Mouse (Mus musculus): ENCODE measurements around the gene Fbxo36. TPM values are rescaled to one million over a fixed set of nuclear protein-coding genes. Genes with fewer than 3 reads are reported as not detected.
A peak's percentile ranks its signal among the peaks of the same experiment; 100 is the strongest.

Fbxo36 gene
- polyA plus RNA-seq, 1 experiment: 2.4 TPM

GRCm38 (mm10) chr1:84915010-84915409 is 75.4 kb downstream of the Fbxo36 start:
- WGBS: 26% methylated on average over 4 of the region's 4 CpGs
- TF ChIP-seq POLR2A (IDR thresholded peaks at IDR 0.05; ENCODE audit: control insufficient read depth, extremely low read depth, insufficient read depth, low read length, poor library complexity) (no peak), CTCF (IDR thresholded peaks at IDR 0.05; ENCODE audit: borderline replicate concordance, control insufficient read depth, extremely low read depth, insufficient read depth, low read length, poor library complexity) (no peak)
- no peak for DNase-seq
- H3K4me1 ChIP-seq (replicated peaks; ENCODE audit: control insufficient read depth, insufficient read depth, low read length): no peaks in the 10 kb centered on the region
- no peak overlapping the region for H3K4me3 ChIP-seq (ENCODE audit: control insufficient read depth, insufficient read depth, low read length)
- H3K27ac ChIP-seq (ENCODE audit: control insufficient read depth, insufficient read depth, low read length): no peak overlapping the region
- no peaks in the 10 kb centered on the region for H3K36me3 ChIP-seq (ENCODE audit: control insufficient read depth, insufficient read depth, low read length)
- H3K27me3 ChIP-seq (ENCODE audit: control insufficient read depth, insufficient read depth, low read length): no peaks in the 10 kb centered on the region

DNA sequence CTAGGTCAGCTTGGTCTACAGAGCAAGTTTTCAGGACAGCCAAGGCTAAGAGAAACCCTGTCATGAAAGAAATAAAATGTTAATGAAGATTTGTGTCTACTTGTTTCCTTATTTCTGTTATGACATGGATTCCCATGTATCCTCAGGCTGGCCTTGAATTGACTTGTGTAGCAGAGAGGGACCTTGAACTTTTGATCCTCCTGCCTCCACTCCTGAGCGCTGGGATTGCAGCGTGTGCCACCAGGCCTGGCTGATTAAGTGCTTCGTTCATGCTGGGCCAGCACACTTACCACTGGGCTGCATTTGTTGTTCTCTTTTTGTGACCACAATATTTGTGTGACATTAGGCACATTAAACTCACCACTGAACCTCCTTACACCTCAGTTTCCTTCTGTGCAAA is 79.2 kb downstream of the Fbxo36 start:
- Histone ChIP-seq H3K27ac (ENCODE audit: control insufficient read depth, insufficient read depth, low read length) (no peak overlapping the region), H3K36me3 (ENCODE audit: control insufficient read depth, insufficient read depth, low read length) (no peaks in the 10 kb centered on the region), H3K4me1 (replicated peaks; ENCODE audit: control insufficient read depth, insufficient read depth, low read length) (no peaks in the 10 kb centered on the region), H3K4me3 (ENCODE audit: control insufficient read depth, insufficient read depth, low read length) (no peak overlapping the region), H3K27me3 (ENCODE audit: control insufficient read depth, insufficient read depth, low read length) (no peaks in the 10 kb centered on the region)
- WGBS: 97% methylated on average over 3 of the region's 3 CpGs
- no peak for TF ChIP-seq POLR2A (IDR thresholded peaks at IDR 0.05; ENCODE audit: control insufficient read depth, extremely low read depth, insufficient read depth, low read length, poor library complexity)
- no peak for DNase-seq

DNA sequence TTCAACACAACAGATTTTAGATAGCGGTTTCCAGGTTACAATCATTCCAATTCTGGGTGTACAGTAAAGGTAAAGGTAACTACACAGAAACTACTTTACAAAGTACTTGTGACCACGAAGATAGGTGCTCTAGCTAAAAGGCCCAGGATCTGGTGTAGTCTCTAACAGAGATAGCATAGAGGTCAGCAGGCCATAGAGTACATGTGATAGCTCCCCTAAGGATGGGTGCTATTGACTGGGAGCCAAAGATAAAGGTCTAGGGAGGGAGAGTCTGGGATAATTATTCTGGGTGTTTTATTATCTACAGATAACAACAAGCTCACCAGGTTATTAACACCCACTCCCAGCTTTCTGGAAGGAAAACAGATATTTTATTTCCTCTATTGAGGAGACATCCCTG is 83.8 kb downstream of the Fbxo36 start:
- DNase-seq: no peak
- no peaks in the 10 kb centered on the region for H3K36me3 ChIP-seq (ENCODE audit: control insufficient read depth, insufficient read depth, low read length)
- TF ChIP-seq CTCF (IDR thresholded peaks at IDR 0.05; ENCODE audit: borderline replicate concordance, control insufficient read depth, extremely low read depth, insufficient read depth, low read length, poor library complexity): no peak
- no peak for TF ChIP-seq POLR2A (IDR thresholded peaks at IDR 0.05; ENCODE audit: control insufficient read depth, extremely low read depth, insufficient read depth, low read length, poor library complexity)
- H3K27ac ChIP-seq (ENCODE audit: control insufficient read depth, insufficient read depth, low read length): no peak overlapping the region
- WGBS: 88% methylated on average over 2 of the region's 2 CpGs
- no peaks in the 10 kb centered on the region for H3K4me1 ChIP-seq (replicated peaks; ENCODE audit: control insufficient read depth, insufficient read depth, low read length)
- H3K4me3 ChIP-seq (ENCODE audit: control insufficient read depth, insufficient read depth, low read length): no peak overlapping the region
- H3K27me3 ChIP-seq (ENCODE audit: control insufficient read depth, insufficient read depth, low read length): no peaks in the 10 kb centered on the region

DNA sequence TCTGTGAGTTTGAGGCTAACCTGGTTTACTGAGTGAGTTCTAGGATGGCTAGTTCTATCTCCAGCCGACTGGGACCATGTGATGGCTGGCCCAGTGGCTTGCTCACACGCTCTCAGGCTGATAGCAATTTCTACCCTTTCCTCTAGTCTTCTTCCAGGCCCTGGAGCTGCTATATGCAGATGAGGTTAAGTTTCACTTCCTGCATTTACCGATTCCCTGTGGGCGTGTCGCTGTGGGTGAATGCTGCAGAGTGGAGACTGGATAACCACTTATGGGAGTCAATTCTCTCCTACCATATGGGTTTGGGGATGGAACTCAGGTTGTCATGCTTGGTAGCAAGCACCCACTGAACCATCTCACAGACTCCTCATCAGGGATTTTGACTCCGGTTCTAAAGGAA is 84.5 kb downstream of the Fbxo36 start:
- WGBS: 44% methylated on average over 6 of the region's 6 CpGs
- no peak for TF ChIP-seq POLR2A (IDR thresholded peaks at IDR 0.05; ENCODE audit: control insufficient read depth, extremely low read depth, insufficient read depth, low read length, poor library complexity)
- no peak for TF ChIP-seq CTCF (IDR thresholded peaks at IDR 0.05; ENCODE audit: borderline replicate concordance, control insufficient read depth, extremely low read depth, insufficient read depth, low read length, poor library complexity)
- H3K4me3 ChIP-seq (ENCODE audit: control insufficient read depth, insufficient read depth, low read length): no peak overlapping the region
- no peaks in the 10 kb centered on the region for H3K27me3 ChIP-seq (ENCODE audit: control insufficient read depth, insufficient read depth, low read length)
- no peaks in the 10 kb centered on the region for H3K4me1 ChIP-seq (replicated peaks; ENCODE audit: control insufficient read depth, insufficient read depth, low read length)
- H3K27ac ChIP-seq (ENCODE audit: control insufficient read depth, insufficient read depth, low read length): no peak overlapping the region
- DNase-seq: no peak
- no peaks in the 10 kb centered on the region for H3K36me3 ChIP-seq (ENCODE audit: control insufficient read depth, insufficient read depth, low read length)

DNA sequence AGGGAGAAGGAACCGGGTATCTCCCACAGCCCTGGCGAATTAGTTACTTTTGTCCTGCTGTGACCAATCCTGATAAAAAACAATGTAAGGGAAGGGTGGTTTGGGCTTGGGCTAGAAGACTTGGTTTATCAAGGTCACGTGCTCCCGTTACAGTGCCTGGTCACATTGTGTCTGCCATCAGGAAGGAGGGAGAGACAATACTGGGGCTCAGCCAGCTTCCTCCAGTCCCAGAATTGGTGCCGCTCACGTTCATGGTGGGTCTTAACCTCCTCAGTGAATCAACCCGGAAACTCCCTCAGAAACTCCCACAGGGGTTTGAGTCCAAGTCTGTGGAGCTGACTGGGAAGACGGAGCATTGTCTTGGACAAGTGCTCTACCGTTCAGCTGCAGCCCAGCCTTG is 86.0 kb downstream of the Fbxo36 start:
- Histone ChIP-seq H3K4me1 (replicated peaks; ENCODE audit: control insufficient read depth, insufficient read depth, low read length) (no peaks in the 10 kb centered on the region), H3K27me3 (ENCODE audit: control insufficient read depth, insufficient read depth, low read length) (no peaks in the 10 kb centered on the region), H3K36me3 (ENCODE audit: control insufficient read depth, insufficient read depth, low read length) (no peaks in the 10 kb centered on the region), H3K4me3 (ENCODE audit: control insufficient read depth, insufficient read depth, low read length) (no peak overlapping the region), H3K27ac (ENCODE audit: control insufficient read depth, insufficient read depth, low read length) (no peak overlapping the region)
- TF ChIP-seq CTCF (IDR thresholded peaks at IDR 0.05; ENCODE audit: borderline replicate concordance, control insufficient read depth, extremely low read depth, insufficient read depth, low read length, poor library complexity) (no peak), POLR2A (IDR thresholded peaks at IDR 0.05; ENCODE audit: control insufficient read depth, extremely low read depth, insufficient read depth, low read length, poor library complexity) (no peak)
- 78% methylated on average over 9 of the region's 9 CpGs for WGBS
- DNase-seq: no peak

DNA sequence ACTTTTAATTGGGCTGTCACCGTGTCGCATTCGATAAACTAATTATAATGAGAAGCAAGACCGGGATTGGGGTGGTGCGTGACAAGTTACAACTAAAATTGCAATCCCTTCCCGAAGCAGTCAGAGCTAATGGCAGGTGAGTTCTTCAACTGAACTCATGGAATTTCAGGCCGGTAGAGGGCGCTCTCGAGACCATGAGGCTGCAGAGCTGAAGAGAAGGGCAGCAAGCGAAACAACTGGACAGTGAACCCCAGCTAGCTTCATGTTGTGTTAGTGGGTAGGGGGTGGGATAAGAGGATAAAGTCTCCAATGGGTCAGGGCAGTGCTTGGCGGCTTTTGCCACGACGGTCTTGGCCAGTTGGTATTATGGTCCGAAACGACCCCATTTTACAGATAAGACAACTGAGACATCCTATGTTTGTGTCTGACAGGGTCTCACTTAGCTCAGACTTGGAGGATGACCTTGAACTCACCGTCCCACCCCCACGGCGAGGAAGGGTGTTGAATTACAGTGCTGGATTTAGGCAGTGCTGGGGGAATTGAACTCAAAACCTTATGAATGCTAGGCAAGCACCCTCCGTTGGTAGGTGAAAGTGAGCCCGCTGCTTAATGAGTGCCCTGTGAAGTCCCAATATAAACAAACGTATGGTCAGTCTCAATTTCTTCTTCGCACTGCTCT is 94.0 kb downstream of the Fbxo36 start:
- TF ChIP-seq CTCF (IDR thresholded peaks at IDR 0.05; ENCODE audit: borderline replicate concordance, control insufficient read depth, extremely low read depth, insufficient read depth, low read length, poor library complexity) (peak; percentile 23; the same call in 1 of the 2 replicates), POLR2A (IDR thresholded peaks at IDR 0.05; ENCODE audit: control insufficient read depth, extremely low read depth, insufficient read depth, low read length, poor library complexity) (no peak)
- no peak overlapping the region for H3K27ac ChIP-seq (ENCODE audit: control insufficient read depth, insufficient read depth, low read length)
- H3K36me3 ChIP-seq (ENCODE audit: control insufficient read depth, insufficient read depth, low read length): no peaks in the 10 kb centered on the region
- DNase-seq: peak; percentile 21
- no peak overlapping the region for H3K4me3 ChIP-seq (ENCODE audit: control insufficient read depth, insufficient read depth, low read length)
- no peaks in the 10 kb centered on the region; the same call in 1 of the 2 replicates for H3K4me1 ChIP-seq (replicated peaks; ENCODE audit: control insufficient read depth, insufficient read depth, low read length)
- H3K27me3 ChIP-seq (ENCODE audit: control insufficient read depth, insufficient read depth, low read length): no peaks in the 10 kb centered on the region
- 20% methylated on average over 22 of the region's 22 CpGs for WGBS

DNA sequence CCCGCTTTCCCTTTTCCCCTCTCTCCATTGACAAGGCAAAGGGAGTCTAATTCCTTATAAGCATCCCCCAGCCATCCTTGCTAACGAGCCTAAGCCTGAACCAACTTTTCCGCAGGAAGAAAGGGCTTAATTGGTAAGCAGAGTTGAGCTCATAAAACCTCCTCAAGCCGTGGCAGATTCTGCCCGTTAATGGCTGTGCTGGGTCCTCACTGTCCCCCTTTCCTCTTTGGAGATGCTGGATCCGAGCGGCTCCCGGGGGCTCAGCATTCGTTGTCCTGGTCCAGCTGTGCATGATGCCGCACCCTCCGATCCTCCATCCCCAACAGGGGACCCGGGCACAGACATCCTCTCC is 94.5 kb downstream of the Fbxo36 start:
- Histone ChIP-seq H3K27me3 (ENCODE audit: control insufficient read depth, insufficient read depth, low read length) (no peaks in the 10 kb centered on the region), H3K36me3 (ENCODE audit: control insufficient read depth, insufficient read depth, low read length) (no peaks in the 10 kb centered on the region), H3K4me1 (replicated peaks; ENCODE audit: control insufficient read depth, insufficient read depth, low read length) (no peaks in the 10 kb centered on the region; the same call in 1 of the 2 replicates), H3K27ac (ENCODE audit: control insufficient read depth, insufficient read depth, low read length) (no peak overlapping the region), H3K4me3 (ENCODE audit: control insufficient read depth, insufficient read depth, low read length) (no peak overlapping the region)
- no peak for TF ChIP-seq CTCF (IDR thresholded peaks at IDR 0.05; ENCODE audit: borderline replicate concordance, control insufficient read depth, extremely low read depth, insufficient read depth, low read length, poor library complexity)
- no peak for TF ChIP-seq POLR2A (IDR thresholded peaks at IDR 0.05; ENCODE audit: control insufficient read depth, extremely low read depth, insufficient read depth, low read length, poor library complexity)
- DNase-seq: no peak
- 5% methylated on average over 12 of the region's 12 CpGs for WGBS
